Mouse (Mus musculus): ENCODE data around the gene Srsf12. TPM values are rescaled to one million over a fixed set of nuclear protein-coding genes. Genes with fewer than 3 reads are reported as not detected.

Srsf12 gene
- polyA plus RNA-seq, 1 experiment from 2014 or later: 85.8 TPM

DNA sequence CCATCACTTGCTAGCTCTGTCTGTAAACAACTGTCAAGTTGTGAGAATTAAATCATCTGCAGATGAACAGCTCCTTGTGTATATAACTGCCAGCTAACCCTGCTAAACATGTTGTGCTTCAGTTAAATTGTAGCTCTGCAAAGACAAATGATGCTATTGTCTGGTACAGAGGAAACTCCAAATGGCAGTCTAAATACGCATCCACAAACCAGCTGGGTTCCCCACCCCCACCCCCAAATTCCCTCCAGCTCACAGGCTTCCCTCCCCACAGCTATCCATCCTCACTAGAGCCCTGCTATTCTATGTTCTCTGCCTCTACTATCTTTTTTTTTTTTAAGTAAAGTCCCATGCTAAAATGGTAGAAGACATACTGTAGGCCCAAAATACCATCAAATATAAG is 13.1 kb downstream of the Srsf12 start:
- no peak for ATAC-seq (ENCODE audit: low read depth)
- no peaks in the 10 kb centered on the region for H3K27me3 ChIP-seq (ENCODE audit: control insufficient read depth, insufficient read depth, low read length)
- H3K27ac ChIP-seq (ENCODE audit: low read depth, low read length): no peak overlapping the region
- no peaks in the 10 kb centered on the region for H3K4me1 ChIP-seq (ENCODE audit: control insufficient read depth, insufficient read depth, low read length)
- WGBS: 39% methylated on average over 1 of the region's 1 CpGs
- no peaks in the 10 kb centered on the region for H3K9me3 ChIP-seq (ENCODE audit: control insufficient read depth, low read length)
- H3K9ac ChIP-seq (replicated peaks; ENCODE audit: low read depth, low read length): no peak overlapping the region
- no peak overlapping the region for H3K4me3 ChIP-seq (ENCODE audit: low read depth, low read length)
- no peak overlapping the region for H3K4me2 ChIP-seq (ENCODE audit: low read depth, low read length)
- no peaks in the 10 kb centered on the region for H3K36me3 ChIP-seq (ENCODE audit: control insufficient read depth, insufficient read depth, low read length)

- no peaks in the 10 kb centered on the region for H3K27me3 ChIP-seq (ENCODE audit: control insufficient read depth, insufficient read depth, low read length)
- no peak for ATAC-seq (ENCODE audit: low read depth)
- 77% methylated on average over 7 of the region's 7 CpGs for WGBS
Measured at GRCm38 (mm10) chr4:33224003-33224675, 15.3 kb downstream of the Srsf12 start.

DNA sequence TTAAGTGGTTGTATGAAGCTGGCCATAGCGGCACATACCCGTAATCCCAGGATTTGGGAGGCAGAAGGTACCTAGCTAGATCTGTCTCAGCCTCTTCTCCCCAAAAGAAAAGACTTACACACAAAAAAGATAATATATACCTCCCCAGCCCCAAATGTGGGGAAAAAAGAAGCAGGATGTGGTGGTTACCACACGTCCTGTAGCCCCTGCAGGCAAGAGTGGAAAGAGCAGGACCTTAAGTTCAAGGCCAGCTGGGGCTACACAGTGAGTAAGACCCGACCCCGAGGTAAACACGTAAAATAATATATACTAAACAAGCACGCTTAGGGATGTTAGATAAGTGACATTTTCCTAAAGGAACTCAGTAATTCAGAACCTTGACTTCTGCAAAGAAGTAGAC is 18.4 kb downstream of the Srsf12 start:
- Histone ChIP-seq H3K4me1 (ENCODE audit: control insufficient read depth, insufficient read depth, low read length) (no peaks in the 10 kb centered on the region), H3K36me3 (ENCODE audit: control insufficient read depth, insufficient read depth, low read length) (peaks cover 5% of the 10 kb centered on the region; the same call in 1 of the 2 replicates), H3K27me3 (ENCODE audit: control insufficient read depth, insufficient read depth, low read length) (no peaks in the 10 kb centered on the region), H3K9ac (replicated peaks; ENCODE audit: low read depth, low read length) (no peak overlapping the region), H3K27ac (ENCODE audit: low read depth, low read length) (no peak overlapping the region), H3K4me3 (ENCODE audit: low read depth, low read length) (no peak overlapping the region), H3K9me3 (ENCODE audit: control insufficient read depth, low read length) (no peaks in the 10 kb centered on the region), H3K4me2 (ENCODE audit: low read depth, low read length) (no peak overlapping the region)
- ATAC-seq (ENCODE audit: low read depth): no peak
- WGBS: 91% methylated on average over 7 of the region's 7 CpGs

More at GRCm38 (mm10) chr4:33224003-33224675, 15.3 kb downstream of the Srsf12 start:
- Histone ChIP-seq H3K4me1 (ENCODE audit: control insufficient read depth, insufficient read depth, low read length) (no peaks in the 10 kb centered on the region), H3K9me3 (ENCODE audit: control insufficient read depth, low read length) (no peaks in the 10 kb centered on the region), H3K9ac (replicated peaks; ENCODE audit: low read depth, low read length) (no peak overlapping the region), H3K27ac (ENCODE audit: low read depth, low read length) (no peak overlapping the region), H3K36me3 (ENCODE audit: control insufficient read depth, insufficient read depth, low read length) (no peaks in the 10 kb centered on the region), H3K4me3 (ENCODE audit: low read depth, low read length) (no peak overlapping the region), H3K4me2 (ENCODE audit: low read depth, low read length) (no peak overlapping the region)

- 63% methylated on average over 4 of the region's 4 CpGs for WGBS
- no peak overlapping the region for H3K4me3 ChIP-seq (ENCODE audit: low read depth, low read length)
- no peaks in the 10 kb centered on the region for H3K4me1 ChIP-seq (ENCODE audit: control insufficient read depth, insufficient read depth, low read length)
- H3K9me3 ChIP-seq (ENCODE audit: control insufficient read depth, low read length): no peaks in the 10 kb centered on the region
- peaks cover 5% of the 10 kb centered on the region; the same call in 1 of the 2 replicates for H3K36me3 ChIP-seq (ENCODE audit: control insufficient read depth, insufficient read depth, low read length)
- H3K27ac ChIP-seq (ENCODE audit: low read depth, low read length): no peak overlapping the region
- no peaks in the 10 kb centered on the region for H3K27me3 ChIP-seq (ENCODE audit: control insufficient read depth, insufficient read depth, low read length)
- ATAC-seq (ENCODE audit: low read depth): no peak
- no peak overlapping the region for H3K9ac ChIP-seq (replicated peaks; ENCODE audit: low read depth, low read length)
- H3K4me2 ChIP-seq (ENCODE audit: low read depth, low read length): no peak overlapping the region
Measured at GRCm38 (mm10) chr4:33229639-33230038, 20.8 kb downstream of the Srsf12 start.

- no peak overlapping the region for H3K4me2 ChIP-seq (ENCODE audit: low read depth, low read length)
- no peaks in the 10 kb centered on the region for H3K4me1 ChIP-seq (ENCODE audit: control insufficient read depth, insufficient read depth, low read length)
- no peak overlapping the region for H3K27ac ChIP-seq (ENCODE audit: low read depth, low read length)
- H3K4me3 ChIP-seq (ENCODE audit: low read depth, low read length): no peak overlapping the region
- no peak for ATAC-seq (ENCODE audit: low read depth)
- H3K36me3 ChIP-seq (ENCODE audit: control insufficient read depth, insufficient read depth, low read length): peaks cover 5% of the 10 kb centered on the region; the same call in 1 of the 2 replicates
- WGBS: 92% methylated on average over 18 of the region's 18 CpGs
- H3K27me3 ChIP-seq (ENCODE audit: control insufficient read depth, insufficient read depth, low read length): no peaks in the 10 kb centered on the region
- no peaks in the 10 kb centered on the region for H3K9me3 ChIP-seq (ENCODE audit: control insufficient read depth, low read length)
- H3K9ac ChIP-seq (replicated peaks; ENCODE audit: low read depth, low read length): no peak overlapping the region
Measured at GRCm38 (mm10) chr4:33230881-33231280, 22.1 kb downstream of the Srsf12 start.

DNA sequence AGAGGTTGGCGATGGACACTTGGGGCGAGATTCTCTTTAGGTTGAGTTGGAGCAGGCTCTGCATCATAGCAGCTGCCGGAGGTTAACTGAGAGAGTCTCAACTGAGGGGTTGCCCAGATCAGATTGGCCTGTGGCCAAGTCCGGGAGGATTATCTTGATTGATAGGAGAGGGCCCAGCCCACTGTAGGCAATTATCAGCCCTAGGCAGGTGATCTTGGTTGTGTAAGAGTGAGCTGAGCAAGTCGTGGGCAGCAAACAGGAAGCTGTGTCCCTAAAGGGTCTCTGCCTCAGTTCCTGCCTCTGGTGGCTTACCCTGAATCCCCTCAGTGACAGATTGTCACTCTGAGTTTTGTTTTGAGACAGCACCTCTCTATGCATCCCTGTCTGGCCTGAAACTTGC is 33.7 kb downstream of the Srsf12 start:
- 61% methylated on average over 5 of the region's 5 CpGs for WGBS
- no peak overlapping the region for H3K9ac ChIP-seq (replicated peaks; ENCODE audit: low read depth, low read length)
- H3K4me1 ChIP-seq (ENCODE audit: control insufficient read depth, insufficient read depth, low read length): peaks cover 4% of the 10 kb centered on the region; the same call in 1 of the 2 replicates
- H3K9me3 ChIP-seq (ENCODE audit: control insufficient read depth, low read length): no peaks in the 10 kb centered on the region
- no peaks in the 10 kb centered on the region for H3K27me3 ChIP-seq (ENCODE audit: control insufficient read depth, insufficient read depth, low read length)
- ATAC-seq (ENCODE audit: low read depth): no peak
- H3K4me2 ChIP-seq (ENCODE audit: low read depth, low read length): no peak overlapping the region
- no peak overlapping the region for H3K4me3 ChIP-seq (ENCODE audit: low read depth, low read length)
- no peak overlapping the region for H3K27ac ChIP-seq (ENCODE audit: low read depth, low read length)
- peaks cover 20% of the 10 kb centered on the region for H3K36me3 ChIP-seq (ENCODE audit: control insufficient read depth, insufficient read depth, low read length)

GRCm38 (mm10) chr4:33243016-33243758 is 34.4 kb downstream of the Srsf12 start:
- peaks cover 20% of the 10 kb centered on the region for H3K36me3 ChIP-seq (ENCODE audit: control insufficient read depth, insufficient read depth, low read length)
- H3K27ac ChIP-seq (ENCODE audit: low read depth, low read length): no peak overlapping the region
- H3K4me3 ChIP-seq (ENCODE audit: low read depth, low read length): no peak overlapping the region
- H3K4me1 ChIP-seq (ENCODE audit: control insufficient read depth, insufficient read depth, low read length): peaks cover 4% of the 10 kb centered on the region; the same call in 1 of the 2 replicates
- no peak overlapping the region for H3K4me2 ChIP-seq (ENCODE audit: low read depth, low read length)
- H3K9me3 ChIP-seq (ENCODE audit: control insufficient read depth, low read length): no peaks in the 10 kb centered on the region
- H3K9ac ChIP-seq (replicated peaks; ENCODE audit: low read depth, low read length): no peak overlapping the region
- 79% methylated on average over 12 of the region's 12 CpGs for WGBS
- no peaks in the 10 kb centered on the region for H3K27me3 ChIP-seq (ENCODE audit: control insufficient read depth, insufficient read depth, low read length)
- no peak for ATAC-seq (ENCODE audit: low read depth)

GRCm38 (mm10) chr4:33243921-33244320 is 35.1 kb downstream of the Srsf12 start:
- H3K36me3 ChIP-seq (ENCODE audit: control insufficient read depth, insufficient read depth, low read length): peaks cover 20% of the 10 kb centered on the region
- H3K27ac ChIP-seq (ENCODE audit: low read depth, low read length): no peak overlapping the region
- H3K9me3 ChIP-seq (ENCODE audit: control insufficient read depth, low read length): no peaks in the 10 kb centered on the region
- no peaks in the 10 kb centered on the region for H3K27me3 ChIP-seq (ENCODE audit: control insufficient read depth, insufficient read depth, low read length)
- ATAC-seq (ENCODE audit: low read depth): no peak
- H3K4me2 ChIP-seq (ENCODE audit: low read depth, low read length): no peak overlapping the region
- H3K4me1 ChIP-seq (ENCODE audit: control insufficient read depth, insufficient read depth, low read length): peaks cover 4% of the 10 kb centered on the region; the same call in 1 of the 2 replicates
- no peak overlapping the region for H3K4me3 ChIP-seq (ENCODE audit: low read depth, low read length)
- H3K9ac ChIP-seq (replicated peaks; ENCODE audit: low read depth, low read length): no peak overlapping the region
- 90% methylated on average over 4 of the region's 4 CpGs for WGBS

- peaks cover 4% of the 10 kb centered on the region; the same call in 1 of the 2 replicates for H3K4me1 ChIP-seq (ENCODE audit: control insufficient read depth, insufficient read depth, low read length)
- H3K27me3 ChIP-seq (ENCODE audit: control insufficient read depth, insufficient read depth, low read length): no peaks in the 10 kb centered on the region
- H3K4me3 ChIP-seq (ENCODE audit: low read depth, low read length): 0 out of 2 replicates have a peak overlapping the region, but pooled peaks have one; percentile 98
- WGBS: 93% methylated on average over 14 of the region's 14 CpGs
- H3K9me3 ChIP-seq (ENCODE audit: control insufficient read depth, low read length): no peaks in the 10 kb centered on the region
- peaks cover 20% of the 10 kb centered on the region for H3K36me3 ChIP-seq (ENCODE audit: control insufficient read depth, insufficient read depth, low read length)
- ATAC-seq (ENCODE audit: low read depth): no peak
- H3K4me2 ChIP-seq (ENCODE audit: low read depth, low read length): peak overlapping the region; percentile 9; the same call in 1 of the 2 replicates
- H3K27ac ChIP-seq (ENCODE audit: low read depth, low read length): no peak overlapping the region
- no peak overlapping the region for H3K9ac ChIP-seq (replicated peaks; ENCODE audit: low read depth, low read length)
Measured at GRCm38 (mm10) chr4:33245853-33246395, 37.1 kb downstream of the Srsf12 start.

All from neural tube, embryonic 14.5 days (tissue).